Mouse (Mus musculus) spleen, postnatal 36 days (tissue): ENCODE measurements at regions not wholly inside any gene's neighbourhood (a gene's known extent, or its start where the extent isn't known, plus 50 kb on each side); places are given as distances from the start of the nearest gene placed in this dataset.

Source experiments
- DNase-seq, 2 experiments: peaks; one replicate each; pipeline ENCODE4 v3.0.0; 2022; ENCODE audit warnings: low spot score in 2 of 2, mixed read lengths in 1 of 2

GRCm38 (mm10) chr9:73319704-73320307 lies 206.6 kb downstream of the Rsl24d1 start:
- no peak for DNase-seq

- no peak for DNase-seq
Observed at GRCm38 (mm10) chr9:73331066-73331465, 217.8 kb downstream of the Rsl24d1 start.

GRCm38 (mm10) chr9:73336039-73336438 lies 222.8 kb downstream of the Rsl24d1 start:
- DNase-seq = no peak

GRCm38 (mm10) chr9:73337045-73337740 lies 224.0 kb downstream of the Rsl24d1 start:
- DNase-seq = no peak

- DNase-seq = no peak
Observed at GRCm38 (mm10) chr9:73355876-73356275, 242.7 kb downstream of the Rsl24d1 start.

GRCm38 (mm10) chr9:73358968-73359367 lies 245.7 kb downstream of the Rsl24d1 start:
- DNase-seq = no peak

GRCm38 (mm10) chr9:73380768-73381167 lies 267.5 kb downstream of the Rsl24d1 start:
- DNase-seq = no peak

GRCm38 (mm10) chr9:73392036-73392435 lies 278.8 kb downstream of the Rsl24d1 start:
- DNase-seq = no peak

- no peak for DNase-seq
Observed at GRCm38 (mm10) chr9:73413367-73413930, 300.2 kb downstream of the Rsl24d1 start.

GRCm38 (mm10) chr9:73416084-73416777 lies 303.0 kb downstream of the Rsl24d1 start:
- DNase-seq = no peak
